Mouse (Mus musculus) leukemia stem cell, adult 10-12 weeks (primary cell): ENCODE results near the gene Arrb2. TPM values are rescaled to one million over a fixed set of nuclear protein-coding genes. Genes with fewer than 3 reads are reported as not detected.

Source experiments
- polyA plus RNA-seq: library from polyadenylated mRNA; stranded (reverse); fragments of >175 nt; gene quantifications from 2 replicates; pipeline ENCODE4 v1.2.3, GENCODE M21; 2012; ENCODE audit warnings: low replicate concordance

Gene Arrb2
- polyA plus RNA-seq = 187 and 287 TPM in 2 replicates

GRCm38 (mm10) chr11:70432048-70432894, at the start of gene Arrb2:
TSS of gene Arrb2 (plus strand) at chr11:70432635.

GRCm38 (mm10) chr11:70409594-70410296, 22.7 kb upstream of the Arrb2 start, which contains the start of gene Pelp1:
TSS of gene Pelp1 (minus strand) at chr11:70410031.

GRCm38 (mm10) chr11:70451797-70452498, 19.5 kb downstream of the Arrb2 start, which contains the start of gene Med11:
TSS of gene Med11 (plus strand) at chr11:70451919.

GRCm38 (mm10) chr11:70458688-70459600, 26.5 kb downstream of the Arrb2 start, which contains the start of gene Zmynd15:
TSS of gene Zmynd15 (plus strand) at chr11:70459433.

GRCm38 (mm10) chr11:70459601-70460101, 27.2 kb downstream of the Arrb2 start, which contains the start of gene Cxcl16:
TSS of gene Cxcl16 (minus strand) at chr11:70459984.

Other genes with a start within 250 kb of the Arrb2 start
- gene Slc16a11, start 219.9 kb upstream of the Arrb2 start, polyA plus RNA-seq = 0.42 TPM in 1 of 2 replicates, not detected in the other
- gene Slc16a13, start 211.6 kb upstream of the Arrb2 start, polyA plus RNA-seq = 3.8 and 9.0 TPM in 2 replicates
- 1.2 and 1.5 TPM in 2 replicates for gene Bcl6b, start 202.8 kb upstream of the Arrb2 start, polyA plus RNA-seq
- gene 0610010K14Rik, start 194.7 kb upstream of the Arrb2 start, polyA plus RNA-seq = 33.6 and 74.0 TPM in 2 replicates
- 2.5 and 3.1 TPM in 2 replicates for gene Gm21988, start 192.8 kb upstream of the Arrb2 start, polyA plus RNA-seq
- 27.1 and 102 TPM in 2 replicates for gene Rnasek, start 192.8 kb upstream of the Arrb2 start, polyA plus RNA-seq
- gene Alox12, start 177.3 kb upstream of the Arrb2 start, polyA plus RNA-seq = 0.75 TPM in 1 of 2 replicates, not detected in the other
- not detected in 2 replicates for gene Alox12e, start 110.0 kb upstream of the Arrb2 start, polyA plus RNA-seq
- 0.35 and 0.56 TPM in 2 replicates for gene Alox15, start 80.6 kb upstream of the Arrb2 start, polyA plus RNA-seq
- 84.1 and 130 TPM in 2 replicates for gene Pelp1, start 22.6 kb upstream of the Arrb2 start, polyA plus RNA-seq
- 6.5 and 33.1 TPM in 2 replicates for gene Med11, start 19.3 kb downstream of the Arrb2 start, polyA plus RNA-seq
- 1.6 TPM in 2 replicates for gene Zmynd15, start 26.8 kb downstream of the Arrb2 start, polyA plus RNA-seq
- gene Cxcl16, start 27.3 kb downstream of the Arrb2 start, polyA plus RNA-seq = 0.86 and 2.0 TPM in 2 replicates
- not detected in 2 replicates for gene Tm4sf5, start 72.6 kb downstream of the Arrb2 start, polyA plus RNA-seq
- gene Vmo1, start 82.0 kb downstream of the Arrb2 start, polyA plus RNA-seq = not detected in 2 replicates
- gene Gltpd2, start 86.6 kb downstream of the Arrb2 start, polyA plus RNA-seq = not detected in 2 replicates
- gene Psmb6, start 92.7 kb downstream of the Arrb2 start, polyA plus RNA-seq = 51.2 and 127 TPM in 2 replicates
- not detected in 2 replicates for gene Gm40193, start 100.3 kb downstream of the Arrb2 start, polyA plus RNA-seq
- gene Pld2, start 107.4 kb downstream of the Arrb2 start, polyA plus RNA-seq = 0.79 and 2.3 TPM in 2 replicates
- 80.3 and 81.9 TPM in 2 replicates for gene Mink1, start 130.2 kb downstream of the Arrb2 start, polyA plus RNA-seq
- gene 4930544D05Rik, start 183.2 kb downstream of the Arrb2 start, polyA plus RNA-seq = not detected in 2 replicates
- 0.54 and 1.8 TPM in 2 replicates for gene Chrne, start 186.6 kb downstream of the Arrb2 start, polyA plus RNA-seq
- gene Gp1ba, start 206.5 kb downstream of the Arrb2 start, polyA plus RNA-seq = 17.4 and 31.1 TPM in 2 replicates
- gene Rnf167, start 214.6 kb downstream of the Arrb2 start, polyA plus RNA-seq = 52.5 and 175 TPM in 2 replicates
- 28.6 and 32.9 TPM in 2 replicates for gene Slc25a11, start 214.8 kb downstream of the Arrb2 start, polyA plus RNA-seq
- 3,216 and 5,291 TPM in 2 replicates for gene Pfn1, start 222.0 kb downstream of the Arrb2 start, polyA plus RNA-seq
- 8.0 and 15.4 TPM in 2 replicates for gene Eno3, start 224.6 kb downstream of the Arrb2 start, polyA plus RNA-seq
- 65.7 and 82.3 TPM in 2 replicates for gene Spag7, start 236.8 kb downstream of the Arrb2 start, polyA plus RNA-seq